In the genomic region with DNA sequence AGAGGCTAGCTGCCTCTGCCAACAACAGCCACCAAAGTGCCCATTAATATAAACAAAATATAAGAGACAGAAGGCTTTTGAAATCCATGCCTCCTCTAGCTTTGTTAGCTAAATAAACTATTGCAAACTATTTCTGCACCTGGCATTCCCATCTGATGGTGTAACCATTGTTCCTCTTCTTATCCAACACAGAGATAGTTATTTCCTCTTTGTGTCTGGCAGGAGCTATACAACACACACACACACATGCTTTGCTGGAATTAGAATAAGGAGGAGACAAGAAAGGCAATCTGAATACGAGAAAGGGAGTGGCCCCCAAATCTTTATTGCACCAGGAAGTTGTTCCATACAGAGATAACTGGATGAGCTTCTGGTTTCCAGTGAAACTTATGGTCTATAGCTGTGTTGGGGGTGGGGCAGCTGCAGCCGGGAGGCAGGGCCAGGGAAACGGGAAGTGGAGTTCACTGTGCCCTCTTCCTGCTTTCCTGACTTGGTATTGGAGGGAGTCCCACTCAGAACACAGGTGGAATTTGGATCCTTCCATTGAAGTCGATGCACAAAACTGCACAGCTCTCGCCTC, we compare ENCODE assay signal across 10 mouse cellular contexts.
A peak's percentile ranks its signal among the peaks of the same experiment; 100 is the strongest.
DNase-seq lines count a peak whose midpoint lies in the region; ATAC-seq and TF ChIP-seq lines count a peak whose summit lies in the region.
"Had no signal": no experiment of that assay in that cellular context is flagged by ENCODE, and none has a peak within 500 bp of the region (broad histone marks: within the 10 kb centered on the region; RNA-seq: fewer than 3 reads in every experiment).

No protein-coding gene starts in this region.

- ATAC-seq in megakaryocyte progenitor cell, adult 5-6 weeks (replicated peaks; ENCODE audit: poor library complexity): peak; percentile 82
- no peak for ATAC-seq in hindbrain, embryonic 11.5 days (ENCODE audit: low FRiP score)

- no peaks in the 10 kb centered on the region for H3K9me3 ChIP-seq in midbrain, embryonic 10.5 days (replicated peaks)
- H3K9me3 ChIP-seq in hindbrain, embryonic 11.5 days (ENCODE audit: control insufficient read depth, low read length): no peaks in the 10 kb centered on the region
- H3K9me3 ChIP-seq: stomach, embryonic 15.5 days had no signal

- WGBS in kidney, adult 2 months: 63% methylated on average over 5 of the region's 5 CpGs
- WGBS in midbrain, embryonic 10.5 days: 74% methylated on average over 5 of the region's 5 CpGs
- WGBS in hindbrain, embryonic 11.5 days: 78% methylated on average over 5 of the region's 5 CpGs

- H3K4me1 ChIP-seq in kidney, adult 2 months (ENCODE audit: control insufficient read depth, insufficient read depth, low read length): peaks cover 9% of the 10 kb centered on the region; the same call in 1 of the 2 replicates
- H3K4me1 ChIP-seq in midbrain, embryonic 10.5 days: peaks cover 28% of the 10 kb centered on the region
- H3K4me1 ChIP-seq in hindbrain, embryonic 11.5 days (replicated peaks; ENCODE audit: control insufficient read depth, insufficient read depth, low read length): no peaks in the 10 kb centered on the region
- H3K4me1 ChIP-seq: stomach, embryonic 15.5 days had no signal

- H3K27me3 ChIP-seq in kidney, adult 2 months (replicated peaks; ENCODE audit: control insufficient read depth, insufficient read depth, low read length): no peaks in the 10 kb centered on the region
- H3K27me3 ChIP-seq in midbrain, embryonic 10.5 days (ENCODE audit: low read depth, poor library complexity, severe bottlenecking): peaks cover 59% of the 10 kb centered on the region
- H3K27me3 ChIP-seq in hindbrain, embryonic 11.5 days (ENCODE audit: control insufficient read depth, insufficient read depth, low read length): no peaks in the 10 kb centered on the region
- H3K27me3 ChIP-seq: stomach, embryonic 15.5 days had no signal

- no peak for TF ChIP-seq POLR2A in kidney, adult 2 months (IDR thresholded peaks at IDR 0.05; ENCODE audit: low read depth, low read length)

- peak; percentile 17 for DNase-seq in kidney, adult 2 months
- DNase-seq in kidney, adult 9 months: no peak
- DNase-seq in heart, adult 9 months (ENCODE audit: low spot score in 2 of 2): peak; percentile 24 to 47
- peak; percentile 15 for DNase-seq in kidney, postnatal 14 days
- DNase-seq in midbrain, embryonic 10.5 days (ENCODE audit: low spot score): no peak
- no peak for DNase-seq in embryo, embryonic 9.5 days (ENCODE audit: extremely low spot score)
- DNase-seq in hindbrain, embryonic 11.5 days (ENCODE audit: low spot score): no peak
- DNase-seq: right cerebral cortex, adult 18-20 months had no signal

- no peak overlapping the region for H3K9ac ChIP-seq in hindbrain, embryonic 11.5 days (ENCODE audit: low read depth, low read length)
- H3K9ac ChIP-seq: stomach, embryonic 15.5 days had no signal

- H3K36me3 ChIP-seq in kidney, adult 2 months (ENCODE audit: control insufficient read depth, insufficient read depth, low read length): no peaks in the 10 kb centered on the region
- no peaks in the 10 kb centered on the region for H3K36me3 ChIP-seq in midbrain, embryonic 10.5 days
- H3K36me3 ChIP-seq in hindbrain, embryonic 11.5 days (ENCODE audit: control insufficient read depth, insufficient read depth, low read length): no peaks in the 10 kb centered on the region
- H3K36me3 ChIP-seq: stomach, embryonic 15.5 days had no signal

- no peak for TF ChIP-seq CTCF in kidney, adult 2 months (conservative IDR thresholded peaks at IDR 0.05; ENCODE audit: insufficient read depth, insufficient read length, low read depth, low read length)

- H3K4me2 ChIP-seq in hindbrain, embryonic 11.5 days (replicated peaks; ENCODE audit: low read depth, low read length): no peak overlapping the region
- H3K4me2 ChIP-seq: stomach, embryonic 15.5 days had no signal

- no peak overlapping the region for H3K4me3 ChIP-seq in kidney, adult 2 months (ENCODE audit: insufficient read depth, low read depth, low read length)
- H3K4me3 ChIP-seq in midbrain, embryonic 10.5 days: no peak overlapping the region
- no peak overlapping the region for H3K4me3 ChIP-seq in hindbrain, embryonic 11.5 days (ENCODE audit: low read depth, low read length)
- H3K4me3 ChIP-seq: stomach, embryonic 15.5 days had no signal

- no peak overlapping the region for H3K27ac ChIP-seq in kidney, adult 2 months (ENCODE audit: insufficient read depth, low read depth, low read length)
- H3K27ac ChIP-seq in midbrain, embryonic 10.5 days (replicated peaks): no peak overlapping the region
- no peak overlapping the region for H3K27ac ChIP-seq in hindbrain, embryonic 11.5 days (ENCODE audit: low read depth, low read length)
- H3K27ac ChIP-seq: stomach, embryonic 15.5 days had no signal

Comparison
In these comparisons a context has a peak if more than half of its experiments do, and no peak if none do; other contexts are left out.
1. DNase-seq: peak in kidney, adult 2 months (single experiment), heart, adult 9 months (2 of 2) and kidney, postnatal 14 days (single experiment); none in kidney, adult 9 months (single experiment), midbrain, embryonic 10.5 days (single experiment), embryo, embryonic 9.5 days (single experiment) and hindbrain, embryonic 11.5 days (single experiment).